Mouse (Mus musculus) midbrain, embryonic 16.5 days (tissue): ENCODE results near the gene Fen1. TPM values are rescaled to one million over a fixed set of nuclear protein-coding genes. Genes with fewer than 3 reads are reported as not detected.

ENCODE experiments used
- microRNA-seq: library from miRNA; unstranded; fragments of <30 nt; microRNA quantifications from one replicate; pipeline ENCODE4, GENCODE M21; 2017
- polyA plus RNA-seq: library from polyadenylated mRNA; unstranded; fragments of >200 nt; fragmentation: Nextera tagmentation; extraction: Ambion mirVana; gene quantifications from 2 replicates; pipeline ENCODE4 v1.2.1, GENCODE M21; 2015

Fen1 gene
- polyA plus RNA-seq, 1 experiment from 2014 or later = 19.5 TPM

Small RNA genes within 50 kb of the gene (microRNA-seq; reads per million reads assigned to microRNA genes)
- gene Mir6993 = 1.4 reads per million

Other genes with a start within 250 kb of the Fen1 start
- 1,587 and 1,694 TPM in 2 replicates for gene Fth1, start 223.6 kb downstream of the Fen1 start, polyA plus RNA-seq
- 2.9 TPM in 2 replicates for gene Best1, start 202.5 kb downstream of the Fen1 start, polyA plus RNA-seq
- 21.4 and 21.8 TPM in 2 replicates for gene Rab3il1, start 202.5 kb downstream of the Fen1 start, polyA plus RNA-seq
- gene Fads3, start 162.6 kb downstream of the Fen1 start, polyA plus RNA-seq = 31.6 and 38.2 TPM in 2 replicates
- 215 and 256 TPM in 2 replicates for gene Fads2, start 102.4 kb downstream of the Fen1 start, polyA plus RNA-seq
- gene Fads1, start 21.3 kb downstream of the Fen1 start, polyA plus RNA-seq = 181 and 190 TPM in 2 replicates
- 278 and 290 TPM in 2 replicates for gene Tmem258, start 155 bp downstream of the Fen1 start, polyA plus RNA-seq
- 0.57 and 0.82 TPM in 2 replicates for gene Myrf, start 36.6 kb upstream of the Fen1 start, polyA plus RNA-seq
- gene Dagla, start 100.7 kb upstream of the Fen1 start, polyA plus RNA-seq = 11.8 and 14.1 TPM in 2 replicates
- gene Syt7, start 184.9 kb upstream of the Fen1 start, polyA plus RNA-seq = 13.6 and 15.5 TPM in 2 replicates